Mouse (Mus musculus) ovary, adult 10 weeks (tissue): ENCODE measurements around the gene Mageb18. TPM values are rescaled to one million over a fixed set of nuclear protein-coding genes. Genes with fewer than 3 reads are reported as not detected.

Source experiments
- polyA plus RNA-seq: library from polyadenylated mRNA; stranded (reverse); fragments of 350-450 nt; fragmentation: Illumina TruSeq; extraction: RNeasy Lipid Tissue Mini Kit (QIAGEN cat#74804); gene quantifications from one replicate; pipeline ENCODE4 v1.2.3, GENCODE M21; 2014

The Mageb18 gene
- polyA plus RNA-seq: 0.40 TPM

GRCm38 (mm10) chrX:92599472-92599871 lies at the start of gene Mageb18:
Mageb18 (minus strand) TSS chrX:92599572.

GRCm38 (mm10) chrX:92489649-92490048 lies 109.7 kb downstream of the Mageb18 start, which contains the start of gene Gm5941:
Gm5941 (plus strand) TSS chrX:92489949.

Other genes starting within 250 kb of the Mageb18 start
- gene Gm5941, start 109.6 kb downstream of the Mageb18 start, polyA plus RNA-seq: not detected